Mouse (Mus musculus) megakaryocyte-erythroid progenitor cell, adult 5-6 weeks (primary cell): Measurements from ENCODE around the gene Dhh. TPM values are rescaled to one million over a fixed set of nuclear protein-coding genes. Genes with fewer than 3 reads are reported as not detected.

ENCODE experiments used
- ATAC-seq: replicated peaks from 2 replicates; pipeline ENCODE4 v1.8.0; 2016; ENCODE audit warnings: mild to moderate bottlenecking, inconsistent platforms; ENCODE audit not compliant: severe bottlenecking, poor library complexity, low FRiP score, low TSS enrichment
- total RNA-seq, 2 experiments: library from RNA; stranded (forward) in 1 of 2; stranded (reverse) in 1 of 2; fragments of 200-1000, 215-1000 nt in 1 of 2; fragments of >200 nt in 1 of 2; fragmentation: Nextera tagmentation in 1 of 2; gene quantifications; 2 replicates each; pipeline ENCODE4 v1.2.3; 2014 to 2017

Gene Dhh
- total RNA-seq, 2 experiments from 2014 or later: not detected

DNA sequence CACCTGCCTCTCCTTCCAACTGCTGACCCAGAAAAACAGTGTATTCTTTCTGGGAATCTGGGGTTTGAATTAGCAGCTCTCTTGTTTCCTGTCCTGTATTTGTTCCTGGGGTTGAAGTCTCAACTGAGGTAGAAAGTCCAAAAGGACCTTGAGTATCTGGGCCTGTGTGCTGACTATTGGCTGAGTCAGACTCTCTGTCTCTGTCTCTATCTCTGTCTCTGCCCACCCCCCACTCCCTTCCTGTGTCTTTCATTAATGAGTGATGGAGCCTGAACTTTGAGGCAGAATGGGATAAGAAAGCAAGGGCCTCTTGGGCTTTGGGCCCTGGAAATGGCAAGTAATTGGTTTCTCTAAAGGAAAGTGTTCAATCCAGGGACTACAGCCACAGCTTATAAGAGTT, 14.7 kb downstream of the Dhh start:
- ATAC-seq: no peak

DNA sequence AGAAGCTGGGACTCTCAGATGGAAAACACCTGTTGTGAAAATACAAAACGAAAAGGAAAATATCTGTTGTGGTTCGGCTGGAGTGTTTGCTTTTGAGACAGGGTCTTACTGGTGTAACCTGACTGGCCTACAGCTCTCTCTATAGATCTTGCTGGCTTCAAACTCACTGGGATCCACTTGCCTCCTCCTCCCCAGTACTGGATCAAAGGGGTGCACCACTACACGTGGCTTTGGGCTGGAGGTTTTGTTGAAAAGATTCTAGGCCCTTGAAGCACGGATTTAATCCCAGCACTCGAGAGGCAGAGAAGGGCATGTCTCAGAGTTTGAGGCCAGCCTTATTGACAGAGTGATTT, 16.7 kb downstream of the Dhh start:
- ATAC-seq: no peak

DNA sequence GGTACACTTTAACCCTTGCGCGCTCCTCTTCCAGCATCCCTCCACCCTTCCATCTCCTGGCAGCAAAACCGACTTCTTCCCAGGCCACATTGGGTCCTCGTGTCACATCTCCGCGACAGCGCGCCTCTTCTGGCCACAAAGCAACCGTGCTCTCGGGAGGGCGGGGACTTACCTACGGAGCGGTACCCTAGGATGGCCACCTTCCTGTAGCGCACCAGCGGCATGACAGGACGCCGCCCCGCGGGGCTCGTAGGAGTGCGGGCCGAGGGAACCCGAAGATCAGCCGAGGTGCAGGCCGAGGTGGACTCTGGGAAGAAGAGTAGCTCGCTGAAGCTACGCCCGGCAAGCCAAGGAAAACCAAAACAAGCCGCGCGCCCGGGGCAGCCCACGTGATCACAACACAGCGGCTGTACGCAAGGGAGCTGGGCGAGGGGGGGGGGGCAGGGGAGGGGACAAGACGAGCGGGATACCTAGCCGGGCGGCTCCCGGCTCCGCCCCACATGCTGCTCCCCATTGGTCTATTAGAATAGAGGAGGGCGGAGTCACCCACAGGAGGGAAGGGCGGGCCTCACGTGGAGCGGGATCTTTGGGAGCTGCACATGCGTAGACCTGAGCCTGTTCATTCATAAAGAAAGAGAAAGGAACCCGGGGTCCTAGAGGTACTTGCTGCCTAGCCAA, 17.2 kb downstream of the Dhh start:
- ATAC-seq: peak; percentile 95

DNA sequence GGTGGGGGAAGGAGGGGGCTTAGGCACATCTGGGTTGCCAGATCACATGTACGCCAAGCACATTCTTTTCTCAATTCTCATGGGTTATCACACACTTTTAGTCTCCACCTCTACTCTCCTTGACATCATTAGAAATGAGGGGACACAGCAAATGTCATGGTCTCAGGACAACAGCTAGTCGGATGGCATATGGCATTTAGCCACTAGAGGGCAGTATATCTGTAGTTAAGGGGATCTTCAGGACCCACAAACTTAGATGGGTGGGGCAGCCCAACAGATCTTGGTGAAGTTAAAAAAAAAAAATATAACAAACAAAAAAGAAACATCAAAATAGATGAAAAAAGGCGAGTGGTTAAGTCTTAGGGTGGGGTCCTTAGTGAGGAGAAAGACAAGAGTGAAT, 21.0 kb downstream of the Dhh start:
- ATAC-seq: no peak; the same call in 1 of the 2 replicates

DNA sequence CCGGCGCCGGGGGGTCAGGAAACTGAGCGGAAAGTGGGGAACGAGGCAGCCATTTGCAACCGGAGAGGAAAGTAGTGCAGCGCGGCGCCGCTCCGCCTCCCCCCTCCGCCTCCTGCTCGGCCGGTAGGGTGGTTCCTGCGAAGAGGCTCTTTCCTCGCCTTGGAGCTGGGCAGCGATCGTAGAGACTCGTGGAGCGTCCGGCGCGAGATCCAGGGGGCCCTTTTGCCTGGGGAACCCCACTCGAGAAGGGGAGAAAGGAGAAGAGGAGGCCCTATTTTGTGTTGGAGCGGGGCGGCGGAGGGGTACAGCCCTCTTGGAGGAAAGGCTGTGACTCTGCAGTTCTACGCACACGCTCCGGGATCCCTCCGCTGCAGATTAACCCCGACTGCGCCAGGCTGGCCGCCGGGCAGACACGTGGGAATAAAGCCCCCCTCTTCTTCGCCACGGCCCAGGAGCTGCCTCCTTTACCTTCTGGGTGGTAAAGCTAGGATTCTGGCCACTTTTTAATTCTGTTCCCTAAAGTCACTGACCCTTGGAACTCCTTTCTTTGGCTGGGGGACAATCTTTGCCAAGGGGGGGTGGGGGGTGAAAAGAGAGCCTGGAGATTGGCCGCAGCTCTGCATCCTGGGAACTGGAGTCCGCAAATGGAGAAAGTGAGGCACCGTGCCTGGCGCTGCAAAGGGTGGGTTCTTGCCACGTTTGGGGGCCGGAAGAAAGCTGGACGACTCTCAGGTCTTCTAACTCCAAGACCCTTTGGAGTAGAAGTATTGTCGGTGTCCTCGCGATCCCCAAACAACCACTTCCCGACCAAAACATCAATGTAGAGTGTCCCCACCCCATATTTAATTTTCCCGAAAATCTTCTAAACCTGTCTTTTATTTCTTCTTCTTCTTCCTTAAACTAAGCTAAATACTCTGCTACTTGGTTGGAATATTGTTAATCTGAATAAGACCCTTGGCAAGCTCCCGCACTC, 26.1 kb downstream of the Dhh start:
- ATAC-seq: peak; percentile 72

DNA sequence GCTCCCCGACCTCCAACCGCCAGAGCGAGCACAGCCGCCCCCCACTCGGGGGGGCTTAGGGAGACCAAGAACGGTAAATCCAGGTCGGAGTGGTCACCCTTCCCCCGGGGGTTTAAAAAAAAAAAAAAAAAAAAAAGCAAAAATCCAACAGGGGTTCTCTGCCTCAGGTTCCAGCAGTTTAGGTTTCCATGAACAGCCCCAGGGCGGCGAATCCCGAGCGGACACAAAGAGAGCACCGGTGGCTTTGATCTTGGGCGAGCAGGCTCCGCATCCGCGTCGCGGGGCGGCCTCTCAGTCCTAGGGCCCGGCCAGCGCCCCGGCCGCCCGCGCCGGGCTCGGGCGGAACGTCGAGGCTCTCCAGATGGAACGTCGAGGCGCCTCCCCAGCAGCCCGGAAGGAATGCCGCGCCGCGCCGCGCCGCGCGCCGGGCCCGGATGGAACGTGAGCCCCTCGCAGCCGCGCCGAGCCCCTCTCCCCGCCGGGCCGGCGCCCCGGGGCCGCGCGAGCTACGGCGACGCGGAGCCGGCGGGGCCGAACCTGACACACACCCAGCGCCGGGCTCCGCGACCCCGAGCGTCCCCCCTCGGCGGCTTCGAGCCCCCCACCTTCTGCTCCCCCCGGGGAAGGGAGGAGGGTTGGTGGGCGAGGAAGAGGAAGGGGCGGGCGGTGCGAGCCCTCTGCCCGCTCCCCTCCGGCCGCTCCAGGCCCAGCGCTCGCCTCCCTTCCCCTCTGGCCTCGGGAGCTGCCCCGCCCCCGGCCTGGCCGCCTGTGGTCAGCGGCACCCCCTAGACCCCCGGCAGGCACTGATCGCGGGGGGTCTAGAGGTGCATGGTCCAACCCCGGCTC, 27.0 kb downstream of the Dhh start, which contains the start of gene Kmt2d:
Gene Kmt2d, minus strand, starts transcription at position 135 of the 846 bp plus-strand sequence.
- ATAC-seq: no peak

DNA sequence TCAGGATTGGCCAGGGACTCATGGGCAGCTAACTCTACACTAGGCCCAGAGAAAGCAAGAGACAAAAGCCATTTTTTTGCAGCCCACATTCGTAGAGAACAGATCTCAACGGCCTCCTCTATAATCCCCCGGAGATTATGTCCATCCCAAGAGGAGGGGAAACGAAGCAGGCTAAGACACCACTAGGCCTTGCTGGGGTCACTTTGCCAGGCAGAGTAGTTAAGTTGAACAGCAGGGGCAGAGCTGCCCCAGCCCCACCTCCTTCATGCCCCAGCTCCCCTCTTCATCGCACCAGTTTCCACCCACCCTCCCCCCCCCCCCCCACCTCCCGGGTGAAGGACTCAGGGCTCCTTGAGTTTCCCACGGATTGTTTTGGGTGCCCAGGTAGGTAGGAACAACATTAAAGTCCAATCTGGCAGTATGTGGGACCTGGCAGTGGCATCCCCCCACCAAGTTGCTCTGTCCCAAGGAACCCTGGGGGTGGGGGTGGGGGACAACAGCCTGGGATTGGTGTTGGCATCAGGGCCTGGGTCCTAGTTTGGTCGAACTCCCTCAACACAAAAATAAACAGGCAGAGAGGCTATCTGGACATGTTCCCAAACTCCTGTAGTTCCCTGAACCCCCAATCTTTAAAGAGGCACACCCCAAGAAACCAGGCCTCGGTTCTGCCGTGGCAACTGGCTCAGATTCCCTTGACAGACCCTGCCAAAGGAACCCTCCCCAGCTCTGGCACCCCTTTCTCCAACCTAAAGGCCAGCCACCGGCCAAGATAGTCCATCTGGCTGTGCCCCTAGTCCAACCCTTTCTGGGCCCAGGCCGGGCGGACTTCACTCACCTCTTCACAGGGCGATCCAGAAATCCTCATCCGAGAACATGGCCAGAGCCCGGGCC, 27.9 kb downstream of the Dhh start:
- ATAC-seq: no peak

DNA sequence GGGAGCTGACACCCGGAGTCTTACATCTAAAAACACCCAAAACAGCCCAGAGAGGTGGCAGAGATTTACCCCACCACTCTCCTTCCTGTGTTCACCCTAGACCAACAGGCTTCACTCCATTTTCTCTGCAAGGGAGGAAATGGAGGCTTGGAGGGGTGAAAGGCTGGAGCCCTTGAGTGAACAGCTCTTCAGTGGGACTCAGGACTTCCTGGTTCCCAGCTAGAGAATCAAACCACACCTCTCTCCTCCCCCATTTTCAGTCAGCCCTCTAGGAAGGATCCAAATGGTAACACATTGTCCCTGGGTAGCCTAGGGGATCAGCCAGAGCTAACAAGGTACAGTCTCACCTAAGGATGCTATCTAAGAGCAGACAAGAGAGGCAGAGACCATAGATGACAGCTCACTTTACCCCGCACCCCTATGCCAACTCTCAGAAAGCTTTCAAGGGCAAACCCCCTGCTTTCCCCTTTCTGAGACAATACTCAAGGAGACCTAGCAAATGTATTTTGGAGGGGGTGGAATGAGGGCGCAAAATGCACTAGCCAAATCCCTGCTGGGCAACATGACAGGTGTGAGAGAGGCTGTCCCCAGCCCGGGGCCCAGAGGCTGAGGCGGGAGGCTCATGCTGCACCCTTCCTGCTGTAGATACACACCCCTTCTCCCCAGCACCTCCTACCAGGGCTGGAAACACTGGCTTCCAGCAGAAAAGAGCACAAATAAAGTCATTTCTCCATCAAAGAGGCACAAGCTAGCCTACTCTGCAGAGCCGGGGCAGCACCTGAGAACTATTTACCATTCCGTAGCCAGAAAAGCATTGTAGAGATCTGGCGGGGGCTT, 28.8 kb downstream of the Dhh start:
- ATAC-seq: peak; percentile 48

DNA sequence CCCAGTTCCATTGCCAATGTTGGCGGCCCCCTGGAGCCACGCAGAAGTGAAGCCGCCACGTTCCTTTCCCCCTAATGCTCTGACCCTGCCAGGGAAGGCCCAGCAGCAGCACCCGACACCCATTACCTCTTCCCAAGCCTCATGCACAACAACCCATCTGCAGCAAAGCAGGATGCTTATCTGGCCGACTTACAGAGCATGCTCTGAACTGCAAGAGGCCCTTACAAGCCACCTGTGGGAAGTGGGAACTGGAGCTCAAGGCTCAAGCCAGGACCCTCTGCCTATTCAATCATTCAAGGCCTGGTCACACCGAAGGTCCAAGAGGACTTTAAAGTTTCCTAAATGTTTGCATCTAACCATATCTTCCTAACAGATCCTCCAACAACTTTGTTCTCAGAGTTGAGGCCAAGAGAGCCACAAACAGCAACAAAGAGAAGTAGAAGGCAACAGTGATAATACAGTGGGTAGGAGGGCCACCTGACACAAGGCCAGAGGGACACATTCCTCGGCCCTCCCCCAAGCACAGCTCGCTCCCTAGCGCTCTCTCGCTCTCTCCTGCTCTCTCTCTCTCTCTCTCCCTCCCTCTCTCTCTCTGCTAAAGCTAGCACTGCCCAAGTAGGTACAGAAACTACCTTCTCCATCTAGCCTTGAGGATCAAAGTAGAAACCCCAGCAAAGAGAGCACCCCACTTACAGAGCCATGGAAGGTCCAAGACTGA, 29.8 kb downstream of the Dhh start:
- no peak for ATAC-seq

DNA sequence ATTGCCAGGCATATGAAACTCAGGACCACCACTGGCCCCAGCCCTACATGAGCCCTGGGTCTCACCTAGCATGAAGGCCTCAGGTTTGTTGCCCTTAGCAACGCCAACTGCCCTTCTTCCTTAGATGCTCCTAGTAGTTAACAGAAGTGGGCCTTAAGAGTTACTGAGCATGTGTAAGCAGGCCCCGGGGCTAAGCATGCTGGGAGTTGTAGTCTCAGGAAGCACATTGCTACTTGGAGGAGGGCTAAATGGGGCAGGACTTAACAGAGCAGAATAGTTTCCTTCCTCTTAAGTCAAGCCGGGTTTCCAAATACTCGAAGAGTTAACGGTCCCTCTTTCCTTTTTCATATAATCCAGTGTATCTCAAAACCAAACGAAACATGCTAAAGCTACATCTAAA, 31.0 kb downstream of the Dhh start:
- ATAC-seq: no peak

DNA sequence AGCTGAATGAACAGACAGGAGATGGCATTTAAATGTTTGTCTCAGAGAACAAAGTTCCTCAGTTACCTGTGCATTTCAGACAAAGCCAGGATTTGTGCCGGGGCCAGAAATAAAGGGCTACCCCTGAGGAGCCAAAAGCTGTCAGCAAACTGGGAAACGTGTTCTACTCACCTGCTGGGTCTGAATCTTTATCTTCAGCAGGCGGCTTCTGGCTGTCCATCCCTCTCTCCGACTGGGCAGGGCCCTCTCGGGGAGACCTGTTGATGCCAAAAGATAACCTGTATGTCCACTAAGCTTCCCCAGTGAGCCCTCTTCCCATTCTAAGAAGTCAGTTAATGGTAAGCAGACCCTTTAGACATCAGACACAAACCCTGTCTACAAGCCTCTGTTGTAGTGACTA, 31.8 kb downstream of the Dhh start:
- no peak for ATAC-seq

DNA sequence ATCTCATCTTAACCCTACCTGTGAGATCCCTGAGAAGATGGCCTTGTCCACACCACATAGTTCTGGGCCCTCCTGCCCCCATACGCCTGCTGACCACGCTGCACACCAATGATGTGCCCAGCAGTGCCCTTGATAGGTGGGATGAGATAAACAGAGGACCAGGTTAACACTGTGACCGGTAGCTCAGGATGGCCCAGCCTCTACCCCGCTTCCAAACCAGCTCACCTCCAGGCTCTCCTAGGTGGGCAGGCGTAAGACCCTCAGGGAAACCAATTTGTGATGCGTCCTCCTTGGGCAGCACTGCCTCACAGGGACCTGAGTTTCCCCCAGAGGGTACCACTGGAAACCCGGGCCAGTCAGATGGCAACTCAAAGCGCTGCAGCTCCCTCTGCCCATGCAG, 32.6 kb downstream of the Dhh start:
- ATAC-seq: no peak

DNA sequence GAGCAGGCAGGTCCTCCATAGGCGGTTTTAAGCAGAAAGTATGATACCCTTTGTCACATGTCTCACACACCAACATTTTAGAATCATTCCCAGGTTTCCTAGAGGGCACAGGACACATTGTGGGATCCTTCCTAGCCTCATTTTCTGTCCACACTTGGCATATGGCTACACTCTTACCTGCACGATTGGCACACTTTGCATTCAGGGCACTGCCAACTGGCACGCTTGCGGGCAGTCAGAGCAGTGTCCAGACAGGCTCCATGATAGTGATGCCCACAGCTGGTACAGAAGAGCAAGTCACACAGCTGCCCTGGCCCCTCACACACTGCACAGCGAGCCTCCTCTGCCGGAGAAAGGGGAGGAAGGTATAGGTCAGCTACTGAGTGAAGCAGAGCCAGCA, 33.4 kb downstream of the Dhh start:
- ATAC-seq: no peak

DNA sequence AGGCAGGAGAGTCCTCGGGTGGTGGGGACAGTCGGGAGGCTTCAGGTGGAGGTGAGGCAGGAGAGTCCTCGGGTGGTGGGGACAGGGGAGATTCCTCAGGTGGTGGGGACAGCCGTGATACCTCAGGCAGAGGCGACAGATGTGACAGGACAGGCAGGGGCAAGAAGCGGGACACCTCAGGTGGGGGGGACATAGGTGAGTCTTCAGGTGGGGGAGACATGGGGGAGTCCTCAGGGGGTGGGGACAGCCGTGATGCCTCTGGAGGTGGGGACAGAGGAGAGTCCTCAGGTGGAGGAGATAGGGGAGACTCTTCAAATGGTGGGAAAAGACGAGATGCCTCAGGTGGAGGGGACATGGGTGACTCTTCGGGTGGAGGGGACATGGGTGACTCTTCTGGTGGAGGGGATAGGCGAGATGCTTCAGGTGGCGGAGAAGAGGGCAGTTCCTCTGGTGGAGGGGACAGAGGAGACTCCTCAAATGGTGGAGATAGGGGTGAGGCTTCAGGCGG, 34.8 kb downstream of the Dhh start:
- ATAC-seq: no peak

DNA sequence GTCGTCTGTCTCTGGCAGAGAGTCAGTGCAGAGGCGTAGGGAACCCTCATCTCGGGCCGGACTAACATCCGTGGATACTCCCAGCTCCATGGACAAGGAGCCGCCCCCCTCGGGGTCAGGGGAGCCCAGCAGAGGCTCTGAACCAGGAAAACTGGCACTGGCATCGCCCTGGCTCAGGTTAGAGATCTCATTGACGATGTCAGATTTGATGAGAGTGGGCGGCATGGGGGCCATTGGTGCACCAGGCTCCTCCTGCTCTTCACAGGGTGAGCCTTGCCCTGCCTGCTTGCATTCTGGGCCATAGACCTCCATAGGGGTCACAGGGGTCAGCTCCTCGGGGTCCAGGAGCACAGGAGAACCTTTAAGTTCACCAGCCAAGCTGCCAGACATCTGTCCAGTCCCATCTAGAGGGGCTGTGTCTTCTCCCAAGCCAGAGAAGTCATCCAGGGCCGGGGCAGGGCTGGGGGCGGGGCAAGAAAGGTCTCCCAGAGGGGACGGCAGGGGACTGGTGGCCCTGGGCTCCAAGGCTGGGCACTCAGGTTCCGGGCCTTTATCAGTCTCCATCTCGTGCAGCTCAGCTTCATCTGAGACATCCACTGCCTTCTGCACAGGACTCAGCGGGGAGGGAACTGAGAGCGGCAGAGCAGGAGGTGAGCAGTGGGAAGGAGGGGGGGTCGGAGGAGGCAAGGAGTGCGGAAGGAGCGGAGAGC, 36.5 kb downstream of the Dhh start:
- no peak for ATAC-seq

DNA sequence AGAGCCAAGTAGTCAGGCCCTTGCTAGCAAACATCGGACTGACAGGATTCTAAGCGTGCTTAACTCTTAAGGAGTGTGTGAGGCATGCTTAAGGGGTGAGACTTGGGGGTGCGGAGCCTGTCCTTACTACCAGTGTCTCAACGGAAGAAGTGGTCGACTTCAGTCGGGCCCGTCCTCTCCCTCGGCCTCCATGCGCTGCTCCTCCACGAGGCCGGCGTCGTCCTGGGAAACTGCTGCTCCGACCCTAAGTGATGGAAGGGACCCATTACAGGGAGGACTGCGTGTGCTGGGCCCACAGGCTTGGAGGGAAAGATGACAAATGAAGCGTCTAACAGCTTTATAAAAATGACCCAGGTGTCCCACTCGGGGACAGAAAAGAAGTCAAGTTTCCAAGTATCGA, 37.4 kb downstream of the Dhh start:
- no peak for ATAC-seq
